Mouse (Mus musculus) cerebellum, postnatal 25 days (tissue): ENCODE results near the gene Serpina7.

Experiments used
- DNase-seq, 2 experiments: peaks; one replicate each; pipeline ENCODE4 v3.0.0; 2021; ENCODE audit warnings: mixed read lengths in 2 of 2

The Serpina7 gene

DNA sequence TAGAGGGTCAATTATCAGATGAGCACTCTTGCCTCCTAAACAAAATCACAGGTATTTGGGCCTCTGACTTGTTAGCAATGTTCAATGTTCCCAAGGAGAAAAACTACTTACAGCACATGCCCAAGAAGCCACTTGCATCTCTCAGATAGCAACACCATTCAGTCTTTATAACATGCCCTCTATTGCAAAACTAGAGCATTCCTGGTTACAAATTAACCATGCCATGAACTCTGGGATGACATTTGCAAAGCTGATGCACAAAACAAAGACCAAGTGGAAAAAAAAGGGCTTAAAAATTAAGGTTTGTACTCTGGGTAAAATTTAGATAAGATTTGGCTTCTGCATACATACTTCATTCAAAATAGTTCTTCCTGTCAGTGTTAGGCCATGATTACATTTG is at the start of gene Serpina7:
Gene Serpina7 (minus strand): TSS at position 160 of the 400 bp plus-strand sequence.
- no peak for DNase-seq

DNA sequence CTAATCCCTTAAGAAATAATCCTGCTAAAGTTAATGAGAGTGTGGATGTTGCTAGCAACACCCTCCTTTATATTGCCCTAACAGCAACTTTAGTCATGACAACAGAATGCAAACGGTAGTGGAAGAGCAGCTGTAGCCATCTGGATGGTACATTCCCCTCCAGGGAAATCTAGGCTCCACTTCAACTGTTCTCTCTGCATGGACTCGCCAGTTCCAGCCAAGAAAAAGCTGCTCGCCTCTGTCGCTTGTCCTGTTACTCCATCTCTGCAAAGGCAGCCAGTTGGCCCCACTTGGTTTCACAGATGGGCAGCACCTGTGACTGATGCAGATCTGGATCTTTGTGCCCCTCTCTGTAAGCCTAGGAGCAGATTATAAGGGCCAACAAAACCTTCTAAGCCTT is 49.0 kb upstream of the Serpina7 start:
- no peak for DNase-seq

DNA sequence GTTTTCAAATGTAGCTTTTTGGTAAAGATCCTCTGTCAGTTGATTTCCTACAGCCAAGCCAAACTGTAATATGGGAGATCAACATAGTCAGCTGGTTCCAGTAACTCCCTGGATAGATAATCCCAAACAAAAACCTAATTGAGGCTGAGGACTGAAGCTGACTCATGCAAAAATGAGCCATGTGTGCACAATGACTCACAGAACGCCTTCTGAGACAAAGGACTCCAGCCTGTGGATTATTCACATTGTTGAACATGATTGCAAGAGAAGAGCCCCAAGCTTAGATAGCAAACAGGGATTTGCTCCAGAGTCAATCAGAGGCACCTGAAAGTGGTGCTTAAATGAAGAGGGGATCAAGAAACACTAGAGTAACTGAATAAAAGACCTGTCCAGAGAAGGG is 12.2 kb upstream of the Serpina7 start:
- no peak for DNase-seq

DNA sequence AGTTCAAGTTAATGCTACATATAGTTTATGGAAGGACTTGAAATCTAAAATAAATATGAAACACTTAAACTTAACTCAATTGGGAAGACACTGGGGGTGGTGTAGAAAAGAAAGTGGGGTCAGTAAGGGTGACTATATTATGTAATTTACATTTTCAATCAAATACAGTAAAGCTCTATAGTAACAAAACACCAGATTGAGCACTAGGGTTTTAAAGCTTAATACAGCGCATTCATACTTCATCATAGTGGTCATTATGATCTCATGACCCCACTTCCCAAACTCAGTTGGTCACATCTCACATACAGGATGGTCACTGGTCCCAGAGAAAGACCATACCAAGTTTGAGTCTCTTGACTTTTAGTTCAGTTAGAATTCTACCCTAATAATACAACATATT is 907 bp upstream of the Serpina7 start, which contains the start of gene 4930513O06Rik:
Gene 4930513O06Rik (plus strand): TSS at position 301 of the 400 bp plus-strand sequence.
- no peak for DNase-seq

DNA sequence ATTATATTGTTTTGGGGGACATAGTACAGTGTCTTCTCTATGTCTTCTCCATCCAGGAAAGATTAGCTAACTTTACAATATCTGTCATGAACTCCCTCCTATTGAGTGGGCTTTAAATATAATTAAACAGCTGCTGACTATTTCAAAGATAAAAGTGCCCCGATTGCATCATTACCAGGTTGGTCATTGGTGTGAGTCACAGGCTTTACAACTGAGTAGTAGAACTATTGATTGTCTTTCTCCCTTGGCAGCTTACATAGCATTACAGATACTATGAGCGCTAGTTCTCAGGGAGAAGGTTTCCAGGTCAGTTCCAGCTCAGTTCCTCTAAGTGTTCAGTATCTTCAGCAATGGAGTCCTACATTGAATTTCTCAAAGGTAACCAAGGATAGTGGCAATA is 6.5 kb downstream of the Serpina7 start:
- no peak for DNase-seq

DNA sequence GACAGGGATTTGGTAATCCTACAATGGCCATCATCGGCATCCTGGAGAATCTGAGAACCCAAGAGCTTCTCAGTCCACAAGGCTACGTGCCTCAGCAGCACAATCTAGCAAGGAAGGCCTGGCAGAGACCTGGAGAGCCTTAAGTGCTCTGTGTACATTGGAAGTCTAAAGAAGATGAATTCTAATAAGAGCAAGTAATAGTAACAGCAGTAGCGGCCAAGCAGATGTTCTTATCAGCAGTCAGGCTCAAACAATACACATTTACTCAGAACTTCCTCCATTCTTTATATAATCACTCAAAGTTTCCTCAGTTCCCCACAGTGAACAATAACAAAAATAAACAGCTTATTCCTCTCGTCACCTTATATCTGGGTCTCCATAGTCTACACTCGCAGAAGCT is 21.0 kb downstream of the Serpina7 start:
- no peak for DNase-seq

DNA sequence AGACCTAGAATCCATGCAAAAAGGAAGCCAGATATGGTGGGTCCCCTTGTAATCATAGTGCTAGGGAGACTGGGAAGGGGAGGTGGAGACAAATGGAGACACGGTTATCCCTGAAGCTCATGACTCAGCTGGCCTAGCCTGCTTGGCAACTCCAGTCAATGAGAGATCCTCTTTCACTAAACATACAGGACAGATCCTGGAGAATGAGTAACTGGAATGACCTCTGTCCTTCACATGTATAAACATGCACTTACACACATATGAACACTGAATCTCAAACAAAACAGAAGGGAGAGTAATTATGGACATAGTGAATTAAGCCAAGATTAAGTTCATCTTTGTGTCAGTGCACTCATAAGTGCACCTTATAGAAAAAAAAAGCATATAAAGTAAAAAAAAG is 31.9 kb downstream of the Serpina7 start:
- DNase-seq: no peak

DNA sequence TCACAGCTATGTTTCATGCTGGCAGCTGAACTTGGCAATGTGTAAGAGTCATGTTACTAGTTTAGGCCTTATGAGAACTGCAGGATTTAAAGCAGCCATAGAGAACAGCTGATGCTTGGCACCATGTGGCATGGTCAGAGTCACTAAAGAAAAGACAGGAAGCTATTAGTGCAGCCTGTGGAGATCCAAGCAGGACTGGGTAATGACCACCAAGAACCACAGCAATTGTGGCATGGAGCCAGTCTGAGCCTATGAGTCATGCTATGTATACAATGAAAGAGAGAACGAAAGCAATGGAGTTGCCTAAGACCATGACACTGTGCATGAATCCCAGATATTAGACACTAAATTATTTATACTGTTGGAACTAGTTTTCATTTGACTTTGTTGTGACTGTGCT is 33.1 kb downstream of the Serpina7 start:
- peak in 1 of 2 experiments; percentile 17 for DNase-seq

DNA sequence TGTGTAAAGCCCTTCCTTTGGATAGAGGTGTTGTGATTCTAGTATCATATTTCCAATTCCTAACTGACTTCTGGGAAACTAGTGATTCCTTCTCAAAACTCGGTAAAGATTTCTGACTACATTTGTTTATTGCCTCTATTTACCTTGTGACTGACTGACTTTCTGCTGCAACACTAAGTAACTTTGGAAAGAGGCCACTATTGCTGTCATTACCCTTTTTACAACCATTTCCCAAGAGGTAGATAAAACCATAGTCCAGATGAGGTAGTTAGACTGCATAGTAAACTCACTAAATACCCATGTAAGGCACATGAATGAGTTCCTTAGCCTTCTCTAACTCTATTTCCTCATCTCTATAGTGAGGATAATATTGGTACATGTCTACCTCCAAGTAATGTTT is 43.9 kb downstream of the Serpina7 start:
- no peak for DNase-seq

DNA sequence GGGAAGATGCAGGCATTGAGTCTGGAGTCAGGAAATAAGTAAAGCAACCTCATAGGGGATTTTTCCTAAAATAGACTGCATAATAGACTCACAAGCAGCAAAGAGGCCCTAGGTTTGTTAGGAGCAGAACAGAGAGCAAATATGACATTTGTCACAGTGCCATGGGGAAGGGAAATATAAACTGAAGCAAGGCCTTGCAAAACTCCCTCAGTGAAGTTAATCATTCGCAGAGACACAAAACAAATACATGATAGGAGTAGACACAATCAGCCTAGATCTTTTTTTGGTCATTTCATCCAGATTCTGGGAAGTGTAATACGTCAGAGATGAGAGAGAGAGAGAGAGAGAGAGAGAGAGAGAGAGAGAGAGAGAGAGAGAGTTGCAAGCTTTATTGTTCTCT is 45.7 kb downstream of the Serpina7 start:
- no peak for DNase-seq

DNA sequence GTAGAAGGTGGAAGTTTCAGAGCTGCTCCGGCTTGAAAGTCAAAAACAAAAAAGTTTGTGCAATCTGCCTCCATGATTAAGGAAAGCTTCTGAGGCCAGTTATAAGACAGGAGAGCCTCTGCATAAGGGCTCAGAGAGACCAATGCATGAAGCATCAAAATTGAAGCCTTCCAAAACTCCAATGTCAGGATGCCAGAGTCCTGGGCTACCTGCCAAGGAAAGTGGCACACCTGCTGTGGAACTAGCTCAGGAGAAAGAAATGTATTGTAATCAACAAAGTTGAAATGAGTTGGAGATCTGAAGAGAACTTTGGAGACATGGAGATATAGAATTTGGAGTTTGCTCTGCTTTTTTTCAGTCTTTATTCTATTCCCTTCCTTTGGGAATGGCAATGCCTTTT is 47.4 kb downstream of the Serpina7 start:
- peak; percentile 4 to 9 for DNase-seq
